Mouse (Mus musculus) brain, embryonic 14.5 days (tissue): Measurements from ENCODE around the gene Dnaaf1.

Source experiments
- CTCF ChIP-seq: fragments of 200-500 bp; IDR thresholded peaks from 2 replicates; pipeline ENCODE4 v1.5.1; 2012; ENCODE audit warnings: inconsistent platforms, mild to moderate bottlenecking, moderate library complexity, borderline replicate concordance; ENCODE audit not compliant: insufficient read depth, insufficient read length; ENCODE audit errors: extremely low read depth
- POLR2A ChIP-seq: fragments of 200-500 bp; IDR thresholded peaks from 2 replicates; pipeline ENCODE4 v1.6.1; 2012; ENCODE audit warnings: mild to moderate bottlenecking, inconsistent platforms, borderline replicate concordance; ENCODE audit not compliant: poor library complexity, insufficient read depth, insufficient read length, severe bottlenecking; ENCODE audit errors: extremely low read depth

GRCm38 (mm10) chr8:119552967-119553366, 22.1 kb upstream of the Dnaaf1 start:
- TF ChIP-seq POLR2A = no peak
- no peak for TF ChIP-seq CTCF
